Mouse (Mus musculus) adrenal gland, postnatal 10 days (tissue): ENCODE results near the gene Cdk5rap3. TPM values are rescaled to one million over a fixed set of nuclear protein-coding genes. Genes with fewer than 3 reads are reported as not detected.

Source experiments
- DNase-seq: peaks from one replicate; pipeline ENCODE4 v3.0.0; 2021; ENCODE audit warnings: mixed read lengths
- total RNA-seq, 2 experiments: library from RNA; stranded (reverse); gene quantifications; 2 replicates each; pipeline ENCODE4 v1.2.3; 2021

Cdk5rap3 gene
- total RNA-seq, 2 experiments from 2014 or later: 54.1 to 54.9 TPM

DNA sequence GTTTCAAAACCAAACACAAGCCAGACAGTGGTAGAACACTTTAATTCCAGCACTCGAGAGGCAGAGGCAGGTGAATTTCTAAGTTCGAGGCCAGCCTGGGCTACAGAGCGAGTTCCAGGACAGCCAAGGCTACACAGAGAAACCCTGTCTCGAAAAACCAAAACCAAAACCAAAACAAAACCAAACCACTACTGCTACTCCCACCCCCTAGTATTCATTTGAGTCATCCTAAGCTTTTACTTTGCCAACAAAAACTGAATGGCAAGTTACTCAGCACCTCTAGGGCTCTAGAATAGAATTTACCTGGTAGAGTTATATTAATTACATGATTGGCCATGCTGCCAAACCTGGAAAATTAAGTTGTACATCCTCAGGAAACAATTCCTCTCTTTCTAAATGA, 56.7 kb downstream of the Cdk5rap3 start:
- DNase-seq: no peak

DNA sequence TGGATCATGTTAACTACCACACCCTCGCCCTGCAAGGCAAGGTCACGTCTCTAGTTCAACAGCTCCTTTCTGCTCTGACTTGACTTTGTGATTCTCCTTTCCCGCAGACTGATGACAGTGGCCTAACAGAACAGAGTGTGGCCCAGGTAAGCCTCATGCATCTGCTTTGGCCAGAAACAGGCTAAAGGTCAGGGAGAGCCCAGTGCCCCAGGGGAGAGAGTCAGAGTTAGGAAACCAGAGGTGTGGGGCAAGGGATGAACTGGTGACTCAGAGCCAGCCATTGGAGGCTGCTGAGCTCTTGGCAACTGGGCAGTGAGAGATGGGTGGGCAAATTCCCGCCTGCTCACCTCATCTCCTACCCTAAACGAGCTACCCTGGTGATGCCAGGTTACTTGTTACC, 58.9 kb downstream of the Cdk5rap3 start:
- DNase-seq: peak; percentile 71

Other genes starting within 250 kb of the Cdk5rap3 start
- gene Snx11, start 138.9 kb downstream of the Cdk5rap3 start, total RNA-seq: 10 to 100 TPM; 19.2 to 22.9 TPM
- gene Cbx1, start 127.4 kb downstream of the Cdk5rap3 start, total RNA-seq: 10 to 100 TPM; 64.9 to 73.1 TPM
- 100 to 1,000 TPM; 300 to 307 TPM for gene Nfe2l1, start 86.5 kb downstream of the Cdk5rap3 start, total RNA-seq
- 10 to 100 TPM; 45.5 to 50.3 TPM for gene Copz2, start 66.6 kb downstream of the Cdk5rap3 start, total RNA-seq
- gene Prr15l, start 11.6 kb upstream of the Cdk5rap3 start, total RNA-seq: under 1 TPM; 0.24 to 0.66 TPM
- gene Pnpo, start 27.5 kb upstream of the Cdk5rap3 start, total RNA-seq: 10 to 100 TPM; 29.1 to 32.5 TPM
- 10 to 100 TPM; 14.3 to 16.3 TPM for gene Sp2, start 66.5 kb upstream of the Cdk5rap3 start, total RNA-seq
- gene Sp6, start 96.9 kb upstream of the Cdk5rap3 start, total RNA-seq: under 1 TPM; 0.18 to 0.30 TPM
- 10 to 100 TPM; 22.5 to 25.9 TPM for gene Scrn2, start 113.4 kb upstream of the Cdk5rap3 start, total RNA-seq
- gene Lrrc46, start 124.9 kb upstream of the Cdk5rap3 start, total RNA-seq: 1 to 10 TPM; 1.0 to 1.1 TPM
- gene Mrpl10, start 125.1 kb upstream of the Cdk5rap3 start, total RNA-seq: 100 to 1,000 TPM; 137 to 139 TPM
- gene Osbpl7, start 134.1 kb upstream of the Cdk5rap3 start, total RNA-seq: 10 to 100 TPM; 10.2 to 13.2 TPM
- gene Tbx21, start 198.8 kb upstream of the Cdk5rap3 start, total RNA-seq: under 1 TPM; 0.21 to 0.64 TPM
- gene Tbkbp1, start 235.0 kb upstream of the Cdk5rap3 start, total RNA-seq: 10 to 100 TPM; 20.9 to 25.4 TPM